Mouse (Mus musculus) myocyte (in vitro differentiated cells): ENCODE measurements around the gene Bglap2. TPM values are rescaled to one million over a fixed set of nuclear protein-coding genes. Genes with fewer than 3 reads are reported as not detected.

Experiments used
- H3K27me3 ChIP-seq: one replicate; pipeline ENCODE4 v1.6.1; 2011; ENCODE audit not compliant: control insufficient read depth, insufficient read depth, insufficient read length
- H3K36me3 ChIP-seq: one replicate; pipeline ENCODE4 v1.6.1; 2011; ENCODE audit not compliant: control insufficient read depth, insufficient read depth
- H3K4me2 ChIP-seq: one replicate; pipeline ENCODE4 v1.6.1; 2011; ENCODE audit warnings: low read depth, control low read depth
- H3K4me3 ChIP-seq: one replicate; pipeline ENCODE4 v1.5.1; 2011; ENCODE audit warnings: mild to moderate bottlenecking, control low read depth, moderate library complexity
- H3K79me2 ChIP-seq: one replicate; pipeline ENCODE4 v1.6.1; 2011; ENCODE audit not compliant: control insufficient read depth, insufficient read depth
- H3ac ChIP-seq: one replicate; pipeline ENCODE4 v1.6.1; 2011; ENCODE audit not compliant: control insufficient read depth, insufficient read length
- CEBPB ChIP-seq: IDR thresholded peaks from 2 replicates; pipeline ENCODE4 v1.6.1; 2011; ENCODE audit warnings: mild to moderate bottlenecking, moderate library complexity; ENCODE audit not compliant: poor library complexity, insufficient read depth, severe bottlenecking
- E2F4 ChIP-seq: IDR thresholded peaks from one replicate; pipeline ENCODE4 v1.6.1; 2011; ENCODE audit warnings: mild to moderate bottlenecking, control low read depth, moderate library complexity; ENCODE audit not compliant: insufficient read depth
- MAX ChIP-seq: IDR thresholded peaks from one replicate; pipeline ENCODE4 v1.6.1; 2011; ENCODE audit warnings: low read depth, mild to moderate bottlenecking, control low read depth
- MYOD1 ChIP-seq, 3 experiments: IDR thresholded peaks; one replicate each; pipeline ENCODE4 v1.6.1; 2011; ENCODE audit warnings: control low read depth in 2 of 3, low read depth in 2 of 3, mild to moderate bottlenecking in 2 of 3, moderate library complexity in 1 of 3; ENCODE audit not compliant: insufficient read length in 2 of 3, control insufficient read depth in 1 of 3
- MYOG ChIP-seq, 3 experiments: IDR thresholded peaks; one replicate each; pipeline ENCODE4 v1.6.1; 2011; ENCODE audit warnings: control low read depth in 2 of 3, low read depth in 2 of 3, mild to moderate bottlenecking in 2 of 3; ENCODE audit not compliant: insufficient read length in 2 of 3, control insufficient read depth in 1 of 3, insufficient read depth in 1 of 3
- POLR2A ChIP-seq: IDR thresholded peaks from one replicate; pipeline ENCODE4 v1.6.1; 2011; ENCODE audit warnings: low read depth, mild to moderate bottlenecking, control low read depth, moderate library complexity; ENCODE audit not compliant: insufficient read length
- POLR2AphosphoS2 ChIP-seq: IDR thresholded peaks from one replicate; pipeline ENCODE4 v1.6.1; 2011; ENCODE audit warnings: low read depth, control low read depth; ENCODE audit not compliant: insufficient read length
- REST ChIP-seq: IDR thresholded peaks from one replicate; pipeline ENCODE4 v1.6.1; 2011; ENCODE audit warnings: mild to moderate bottlenecking, control low read depth, moderate library complexity; ENCODE audit not compliant: insufficient read depth, insufficient read length
- SRF ChIP-seq: IDR thresholded peaks from one replicate; pipeline ENCODE4 v1.6.1; 2011; ENCODE audit warnings: low read depth; ENCODE audit not compliant: control insufficient read depth, insufficient read length
- TCF12 ChIP-seq: IDR thresholded peaks from one replicate; pipeline ENCODE4 v1.6.1; 2011; ENCODE audit warnings: mild to moderate bottlenecking, control low read depth; ENCODE audit not compliant: poor library complexity, insufficient read depth, severe bottlenecking
- TCF3 ChIP-seq: IDR thresholded peaks from one replicate; pipeline ENCODE4 v1.6.1; 2011; ENCODE audit warnings: low read depth, control low read depth; ENCODE audit not compliant: insufficient read length
- USF1 ChIP-seq: IDR thresholded peaks from one replicate; pipeline ENCODE4 v1.6.1; 2011; ENCODE audit warnings: low read depth, mild to moderate bottlenecking, control low read depth, moderate library complexity
- polyA plus RNA-seq: library from polyadenylated mRNA; unstranded; fragments of >200 nt; fragmentation: generic; extraction: Trizol; gene quantifications from one replicate; pipeline ENCODE4 v1.2.1, GENCODE M21; 2012; ENCODE audit warnings: missing spikeins

Gene Bglap2
- polyA plus RNA-seq, 1 experiment, result 6.6 TPM

- Histone ChIP-seq H3K4me2 (no peak overlapping the region), H3K36me3 (peaks cover 4% of the 10 kb centered on the region), H3ac (no peak overlapping the region), H3K4me3 (no peak overlapping the region), H3K79me2 (no peaks in the 10 kb centered on the region), H3K27me3 (no peaks in the 10 kb centered on the region)
- TF ChIP-seq POLR2A, result no peak
Measured at GRCm38 (mm10) chr3:88412636-88413035, 34.1 kb upstream of the Bglap2 start.

DNA sequence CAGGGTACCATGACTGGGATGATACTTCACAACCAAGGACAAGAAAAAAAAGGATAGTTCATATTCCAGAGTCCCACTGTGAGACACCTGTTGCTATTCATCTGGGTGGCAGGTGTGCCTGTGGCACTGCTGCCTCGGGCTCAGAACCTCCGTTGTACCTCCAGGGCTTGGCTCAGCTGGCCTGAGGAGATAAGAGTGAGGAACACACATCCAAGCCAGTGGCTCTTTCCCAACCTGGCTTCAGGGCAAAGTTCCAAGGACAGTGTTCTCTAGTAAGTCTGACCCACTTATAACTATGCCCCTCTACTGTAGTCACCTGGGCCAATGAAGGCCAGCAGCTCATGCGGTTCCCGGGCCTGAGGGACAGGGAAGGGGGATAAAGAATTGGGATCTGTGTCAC lies 33.2 kb upstream of the Bglap2 start:
- Histone ChIP-seq H3K4me2 (no peak overlapping the region), H3K36me3 (peaks cover 4% of the 10 kb centered on the region), H3K79me2 (peaks cover 3% of the 10 kb centered on the region), H3K4me3 (no peak overlapping the region), H3ac (no peak overlapping the region), H3K27me3 (no peaks in the 10 kb centered on the region)
- TF ChIP-seq CEBPB, result no peak
- TF ChIP-seq E2F4, result no peak
- TF ChIP-seq REST, result no peak
- no peak for TF ChIP-seq TCF3
- no peak for TF ChIP-seq TCF12
- TF ChIP-seq MYOG (IDR thresholded peaks at IDR 0.05; ENCODE audit: control insufficient read depth in 1 of 3, insufficient read depth in 1 of 3, insufficient read length in 2 of 3, low read depth in 2 of 3), result peak in 1 of 3 experiments; percentile 28
- peak in 2 of 3 experiments; percentile 38 to 49 for TF ChIP-seq MYOD1 (IDR thresholded peaks at IDR 0.05; ENCODE audit: control insufficient read depth in 1 of 3, insufficient read length in 2 of 3, low read depth in 2 of 3)
- no peak for TF ChIP-seq MAX
- TF ChIP-seq POLR2AphosphoS2, result no peak
- no peak for TF ChIP-seq USF1
- TF ChIP-seq POLR2A, result no peak
- TF ChIP-seq SRF, result no peak

GRCm38 (mm10) chr3:88410645-88411031 lies 32.1 kb upstream of the Bglap2 start:
- Histone ChIP-seq H3K36me3 (peaks cover 4% of the 10 kb centered on the region), H3K4me2 (peak overlapping the region; percentile 76), H3K27me3 (no peaks in the 10 kb centered on the region), H3K79me2 (peaks cover 12% of the 10 kb centered on the region), H3ac (peak overlapping the region; percentile 30), H3K4me3 (peak overlapping the region; percentile 83)
- no peak for TF ChIP-seq REST
- no peak for TF ChIP-seq POLR2A
- TF ChIP-seq MYOG (IDR thresholded peaks at IDR 0.05; ENCODE audit: control insufficient read depth in 1 of 3, insufficient read depth in 1 of 3, insufficient read length in 2 of 3, low read depth in 2 of 3), result no peak
- TF ChIP-seq MAX, result no peak
- TF ChIP-seq E2F4, result no peak
- TF ChIP-seq TCF3, result no peak
- no peak for TF ChIP-seq MYOD1 (IDR thresholded peaks at IDR 0.05; ENCODE audit: control insufficient read depth in 1 of 3, insufficient read length in 2 of 3, low read depth in 2 of 3)
- TF ChIP-seq TCF12, result no peak
- TF ChIP-seq POLR2AphosphoS2, result no peak
- no peak for TF ChIP-seq USF1
- no peak for TF ChIP-seq SRF
- TF ChIP-seq CEBPB, result no peak

- TF ChIP-seq SRF (no peak), MYOD1 (IDR thresholded peaks at IDR 0.05; ENCODE audit: control insufficient read depth in 1 of 3, insufficient read length in 2 of 3, low read depth in 2 of 3) (peak in 1 of 3 experiments; percentile 25), USF1 (peak; percentile 97), MYOG (IDR thresholded peaks at IDR 0.05; ENCODE audit: control insufficient read depth in 1 of 3, insufficient read depth in 1 of 3, insufficient read length in 2 of 3, low read depth in 2 of 3) (peak in 1 of 3 experiments; percentile 39), TCF3 (no peak), MAX (no peak), TCF12 (no peak), REST (no peak), POLR2A (peak; percentile 100), POLR2AphosphoS2 (peak; percentile 99), CEBPB (no peak), E2F4 (peak; percentile 58)
- H3ac ChIP-seq, result peak within 1 kb of the TSS; percentile 30
- peaks cover 4% of the 10 kb centered on the region for H3K36me3 ChIP-seq
- peaks cover 16% of the 10 kb centered on the region for H3K79me2 ChIP-seq
- peak within 1 kb of the TSS; percentile 76 for H3K4me2 ChIP-seq
- H3K4me3 ChIP-seq, result peak within 1 kb of the TSS; percentile 83
- no peaks in the 10 kb centered on the region for H3K27me3 ChIP-seq
Measured at GRCm38 (mm10) chr3:88409741-88410644, 31.5 kb upstream of the Bglap2 start, which contains the start of gene Pmf1. TSS of gene Pmf1 (minus strand) at chr3:88410331.
